22 mouse cellular contexts compared by ENCODE assay signal in the genomic region with DNA sequence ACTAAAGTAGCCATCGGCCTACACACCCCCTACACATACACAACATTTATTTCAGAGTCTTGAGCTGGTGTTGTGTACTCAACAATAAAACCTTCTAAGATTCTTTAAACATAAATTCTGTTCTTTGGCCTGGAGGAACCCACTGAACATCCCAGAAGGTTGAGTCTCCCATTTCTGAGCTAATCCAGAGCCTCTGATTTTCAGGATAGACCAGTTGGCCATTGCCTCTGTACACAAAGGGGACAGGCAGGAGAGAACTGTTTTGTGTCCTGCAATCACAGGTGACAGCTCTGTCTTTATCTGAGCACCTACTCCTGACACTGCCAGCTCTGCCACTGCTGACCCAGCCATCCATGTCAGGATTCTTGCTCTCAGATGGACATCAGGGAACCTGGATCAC. TPM values are rescaled to one million over a fixed set of nuclear protein-coding genes. Genes with fewer than 3 reads are reported as not detected.
DNase-seq lines count a peak whose midpoint lies in the region; ATAC-seq lines count a peak whose summit lies in the region.
"Had no signal": no experiment of that assay in that cellular context is flagged by ENCODE, and none has a peak within 500 bp of the region (broad histone marks: within the 10 kb centered on the region; RNA-seq: fewer than 3 reads in every experiment).

No protein-coding gene starts in this region.

- no peaks in the 10 kb centered on the region; the same call in 1 of the 2 replicates for H3K27me3 ChIP-seq in heart, embryonic 10.5 days (ENCODE audit: insufficient read depth, poor library complexity, severe bottlenecking)
- H3K27me3 ChIP-seq in stomach, embryonic 14.5 days (ENCODE audit: control insufficient read depth, insufficient read depth, low read length), result no peaks in the 10 kb centered on the region
- no peaks in the 10 kb centered on the region for H3K27me3 ChIP-seq in stomach, embryonic 16.5 days (ENCODE audit: control insufficient read depth, insufficient read depth, low read length)
- H3K27me3 ChIP-seq: embryonic facial prominence, embryonic 15.5 days; hindbrain, embryonic 15.5 days had no signal

- H3K4me2 ChIP-seq in stomach, embryonic 14.5 days (replicated peaks; ENCODE audit: low read depth, low read length), result no peak overlapping the region
- H3K4me2 ChIP-seq in stomach, embryonic 16.5 days (ENCODE audit: low read depth, low read length), result no peak overlapping the region
- H3K4me2 ChIP-seq: embryonic facial prominence, embryonic 15.5 days; heart, embryonic 11.5 days; hindbrain, embryonic 15.5 days had no signal

- ATAC-seq in stomach, embryonic 14.5 days (ENCODE audit: insufficient number of reproducible peaks, insufficient read depth, low FRiP score, low read depth), result no peak
- no peak for ATAC-seq in stomach, embryonic 16.5 days (ENCODE audit: insufficient read depth, low FRiP score)
- ATAC-seq: CD4-positive, CD25-positive, alpha-beta regulatory T cell, adult 4 months; forebrain, embryonic 14.5 days; forebrain, postnatal 0 days had no signal

- no peak overlapping the region for H3K4me3 ChIP-seq in heart, embryonic 10.5 days
- H3K4me3 ChIP-seq in stomach, embryonic 14.5 days (ENCODE audit: low read depth, low read length), result no peak overlapping the region
- H3K4me3 ChIP-seq in stomach, embryonic 16.5 days (replicated peaks; ENCODE audit: low read length), result no peak overlapping the region
- H3K4me3 ChIP-seq: embryonic facial prominence, embryonic 15.5 days; heart, adult 2 months; hindbrain, embryonic 15.5 days had no signal

- 95% methylated on average over 1 of the region's 1 CpGs for WGBS in heart, embryonic 10.5 days
- 90% methylated on average over 1 of the region's 1 CpGs for WGBS in stomach, embryonic 14.5 days
- WGBS in stomach, embryonic 16.5 days, result 85% methylated on average over 1 of the region's 1 CpGs

- no peaks in the 10 kb centered on the region for H3K36me3 ChIP-seq in heart, embryonic 10.5 days
- H3K36me3 ChIP-seq in stomach, embryonic 14.5 days (ENCODE audit: control insufficient read depth, insufficient read depth, low read length), result no peaks in the 10 kb centered on the region
- H3K36me3 ChIP-seq in stomach, embryonic 16.5 days (ENCODE audit: control insufficient read depth, insufficient read depth, low read length), result no peaks in the 10 kb centered on the region
- H3K36me3 ChIP-seq: embryonic facial prominence, embryonic 15.5 days; hindbrain, embryonic 15.5 days had no signal

- H3K9me3 ChIP-seq in heart, embryonic 10.5 days, result no peaks in the 10 kb centered on the region
- H3K9me3 ChIP-seq in stomach, embryonic 14.5 days (ENCODE audit: control insufficient read depth, low read depth, low read length), result no peaks in the 10 kb centered on the region
- no peaks in the 10 kb centered on the region for H3K9me3 ChIP-seq in stomach, embryonic 16.5 days (replicated peaks; ENCODE audit: control insufficient read depth, low read length)
- H3K9me3 ChIP-seq: embryonic facial prominence, embryonic 15.5 days; hindbrain, embryonic 15.5 days had no signal

- no peak for DNase-seq in heart, embryonic 10.5 days (ENCODE audit: low spot score)
- DNase-seq in heart, postnatal 36 days, result no peak
- no peak for DNase-seq in frontal cortex, postnatal 14 days (ENCODE audit: low spot score in 2 of 2)
- DNase-seq in lung, postnatal 14 days, result no peak
- DNase-seq: adrenal gland, adult 2 months; adrenal gland, postnatal 14 days; cerebellum, adult 11 months; cerebellum, adult 2 months; cerebellum, adult 9-11 months; cerebellum, postnatal 25 days; forebrain, postnatal 0 days; gastrocnemius, postnatal 25 days; heart, adult 2 months had no signal

- H3K4me1 ChIP-seq in heart, embryonic 10.5 days, result peaks cover 6% of the 10 kb centered on the region; the same call in 1 of the 2 replicates
- H3K4me1 ChIP-seq in stomach, embryonic 14.5 days (ENCODE audit: control insufficient read depth, insufficient read depth, low read length), result no peaks in the 10 kb centered on the region
- no peaks in the 10 kb centered on the region for H3K4me1 ChIP-seq in stomach, embryonic 16.5 days (ENCODE audit: control insufficient read depth, insufficient read depth, low read length)

- H3K27ac ChIP-seq in heart, embryonic 10.5 days, result 0 out of 2 replicates have a peak overlapping the region, but pooled peaks have one; percentile 16
- peak overlapping the region; percentile 41; the same call in 1 of the 2 replicates for H3K27ac ChIP-seq in stomach, embryonic 14.5 days (ENCODE audit: low read length)
- peak overlapping the region; percentile 28; the same call in 1 of the 2 replicates for H3K27ac ChIP-seq in stomach, embryonic 16.5 days (ENCODE audit: low read length)
- H3K27ac ChIP-seq: heart, adult 2 months; hindbrain, embryonic 15.5 days had no signal

- H3K9ac ChIP-seq in stomach, embryonic 14.5 days (replicated peaks; ENCODE audit: low read depth, low read length), result no peak overlapping the region
- H3K9ac ChIP-seq in stomach, embryonic 16.5 days (ENCODE audit: low read length), result no peak overlapping the region
- H3K9ac ChIP-seq: embryonic facial prominence, embryonic 15.5 days; forebrain, postnatal 0 days; hindbrain, embryonic 15.5 days had no signal

- intact Hi-C loops in heart, postnatal 36 days (cut with DNase I), result no loop called here

RNA-seq across cellular contexts. Expression of a gene that starts 8.8 kb away (rescaled TPM):
- polyA plus RNA-seq in heart, embryonic 10.5 days (2016; fragmentation: Nextera tagmentation; extraction: Ambion mirVana), result 0.68 and 0.85 TPM in 2 replicates
- total RNA-seq in heart, postnatal 36 days (2021), result under 1 TPM; 0.30 to 0.36 TPM
- polyA plus RNA-seq in stomach, embryonic 14.5 days (2014; fragmentation: Nextera tagmentation; extraction: Ambion mirVana), result 0.95 and 1.0 TPM in 2 replicates
- polyA plus RNA-seq in stomach, embryonic 16.5 days (2015; fragmentation: Nextera tagmentation; extraction: Ambion mirVana), result 0.82 and 0.94 TPM in 2 replicates
- total RNA-seq: MEL had no signal
- polyA plus RNA-seq: C2C12 had no signal
